9 mouse cellular contexts compared by ENCODE assay signal in genomic region chr9:27289543-27290308, GRCm38 (mm10). TPM values are rescaled to one million over a fixed set of nuclear protein-coding genes. Genes with fewer than 3 reads are reported as not detected.
DNase-seq lines count a peak whose midpoint lies in the region; ATAC-seq and TF ChIP-seq lines count a peak whose summit lies in the region.
"Had no signal": no experiment of that assay in that cellular context is flagged by ENCODE, and none has a peak within 500 bp of the region (broad histone marks: within the 10 kb centered on the region; RNA-seq: fewer than 3 reads in every experiment).

No protein-coding gene starts in this region.

- 19% methylated on average over 7 of the region's 7 CpGs for WGBS in kidney, postnatal 0 days
- WGBS in kidney, embryonic 15.5 days: 35% methylated on average over 7 of the region's 7 CpGs
- WGBS in forebrain, embryonic 11.5 days: 51% methylated on average over 7 of the region's 7 CpGs
- 32% methylated on average over 7 of the region's 7 CpGs for WGBS in hindbrain, embryonic 11.5 days
- 31% methylated on average over 7 of the region's 7 CpGs for WGBS in midbrain, embryonic 16.5 days

- no peaks in the 10 kb centered on the region for H3K9me3 ChIP-seq in kidney, postnatal 0 days (replicated peaks; ENCODE audit: low read length)
- no peaks in the 10 kb centered on the region for H3K9me3 ChIP-seq in kidney, embryonic 15.5 days (replicated peaks)
- no peaks in the 10 kb centered on the region for H3K9me3 ChIP-seq in forebrain, embryonic 11.5 days (ENCODE audit: control insufficient read depth, low read length)
- H3K9me3 ChIP-seq in hindbrain, embryonic 11.5 days (ENCODE audit: control insufficient read depth, low read length): no peaks in the 10 kb centered on the region
- no peaks in the 10 kb centered on the region for H3K9me3 ChIP-seq in midbrain, embryonic 16.5 days (replicated peaks; ENCODE audit: control insufficient read depth, low read length, poor library complexity, severe bottlenecking)

- peak; percentile 54 for DNase-seq in kidney, postnatal 0 days (ENCODE audit: low spot score)
- no peak for DNase-seq in forebrain, embryonic 11.5 days (ENCODE audit: low spot score)
- DNase-seq in hindbrain, embryonic 11.5 days (ENCODE audit: low spot score): peak; percentile 44
- DNase-seq in gastrocnemius, postnatal 36 days: no peak
- no peak for DNase-seq in gastrocnemius, adult 2 months
- DNase-seq in urinary bladder, adult 2 months (ENCODE audit: low spot score): no peak
- DNase-seq: thymus, postnatal 4 days had no signal

- TF ChIP-seq CTCF in kidney, postnatal 0 days (IDR thresholded peaks at IDR 0.05; ENCODE audit: low read depth): no peak
- no peak for TF ChIP-seq CTCF in gastrocnemius, adult 2 months (IDR thresholded peaks at IDR 0.05)

- H3K27me3 ChIP-seq in kidney, postnatal 0 days (ENCODE audit: insufficient read depth, low read length): no peaks in the 10 kb centered on the region
- peaks cover 4% of the 10 kb centered on the region for H3K27me3 ChIP-seq in kidney, embryonic 15.5 days
- no peaks in the 10 kb centered on the region for H3K27me3 ChIP-seq in forebrain, embryonic 11.5 days (ENCODE audit: control insufficient read depth, insufficient read depth, low read length)
- no peaks in the 10 kb centered on the region for H3K27me3 ChIP-seq in hindbrain, embryonic 11.5 days (ENCODE audit: control insufficient read depth, insufficient read depth, low read length)
- H3K27me3 ChIP-seq in midbrain, embryonic 16.5 days (ENCODE audit: control insufficient read depth, insufficient read depth, low read depth, low read length): peaks cover 5% of the 10 kb centered on the region

- H3K27ac ChIP-seq in kidney, postnatal 0 days: no peak overlapping the region
- no peak overlapping the region for H3K27ac ChIP-seq in kidney, embryonic 15.5 days
- H3K27ac ChIP-seq in forebrain, embryonic 11.5 days (ENCODE audit: low read depth, low read length): peak overlapping the region; percentile 46; the same call in 1 of the 2 replicates
- 0 out of 2 replicates have a peak overlapping the region, but pooled peaks have one; percentile 8 for H3K27ac ChIP-seq in hindbrain, embryonic 11.5 days (ENCODE audit: low read depth, low read length)
- H3K27ac ChIP-seq in midbrain, embryonic 16.5 days (ENCODE audit: low read length): no peak overlapping the region
- no peak overlapping the region for H3K27ac ChIP-seq in gastrocnemius, adult 2 months

- no peak overlapping the region for H3K4me3 ChIP-seq in kidney, postnatal 0 days (replicated peaks; ENCODE audit: low read depth, low read length)
- no peak overlapping the region for H3K4me3 ChIP-seq in kidney, embryonic 15.5 days (replicated peaks)
- H3K4me3 ChIP-seq in forebrain, embryonic 11.5 days (ENCODE audit: low read depth, low read length): no peak overlapping the region
- H3K4me3 ChIP-seq in hindbrain, embryonic 11.5 days (ENCODE audit: low read depth, low read length): no peak overlapping the region
- no peak overlapping the region for H3K4me3 ChIP-seq in midbrain, embryonic 16.5 days (ENCODE audit: low read depth, low read length)
- no peak overlapping the region for H3K4me3 ChIP-seq in gastrocnemius, adult 2 months

- H3K4me1 ChIP-seq in kidney, postnatal 0 days (replicated peaks; ENCODE audit: insufficient read depth, low read length): no peaks in the 10 kb centered on the region
- peaks cover 9% of the 10 kb centered on the region for H3K4me1 ChIP-seq in kidney, embryonic 15.5 days
- peaks cover 6% of the 10 kb centered on the region; the same call in 1 of the 2 replicates for H3K4me1 ChIP-seq in forebrain, embryonic 11.5 days (replicated peaks; ENCODE audit: control insufficient read depth, insufficient read depth, low read length)
- H3K4me1 ChIP-seq in hindbrain, embryonic 11.5 days (replicated peaks; ENCODE audit: control insufficient read depth, insufficient read depth, low read length): peaks cover 4% of the 10 kb centered on the region
- 0 out of 2 replicates have a peak, but pooled peaks cover 2% of the 10 kb centered on the region for H3K4me1 ChIP-seq in midbrain, embryonic 16.5 days (ENCODE audit: control insufficient read depth, insufficient read depth, low read length)

- H3K36me3 ChIP-seq in kidney, postnatal 0 days (ENCODE audit: insufficient read depth, low read length): no peaks in the 10 kb centered on the region
- no peaks in the 10 kb centered on the region for H3K36me3 ChIP-seq in kidney, embryonic 15.5 days
- H3K36me3 ChIP-seq in forebrain, embryonic 11.5 days (ENCODE audit: control insufficient read depth, insufficient read depth, low read length): no peaks in the 10 kb centered on the region
- H3K36me3 ChIP-seq in hindbrain, embryonic 11.5 days (ENCODE audit: control insufficient read depth, insufficient read depth, low read length): no peaks in the 10 kb centered on the region
- no peaks in the 10 kb centered on the region for H3K36me3 ChIP-seq in midbrain, embryonic 16.5 days (ENCODE audit: control insufficient read depth, insufficient read depth, low read length)

- H3K9ac ChIP-seq in kidney, postnatal 0 days (ENCODE audit: low read depth, low read length): no peak overlapping the region
- H3K9ac ChIP-seq in kidney, embryonic 15.5 days: no peak overlapping the region
- H3K9ac ChIP-seq in forebrain, embryonic 11.5 days (ENCODE audit: low read length): no peak overlapping the region
- H3K9ac ChIP-seq in hindbrain, embryonic 11.5 days (ENCODE audit: low read depth, low read length): no peak overlapping the region
- H3K9ac ChIP-seq in midbrain, embryonic 16.5 days (ENCODE audit: low read depth, low read length): no peak overlapping the region

- ATAC-seq in kidney, postnatal 0 days (replicated peaks; ENCODE audit: low FRiP score, low read depth): 0 out of 2 replicates have a peak, but pooled peaks have one; percentile 43
- no peak for ATAC-seq in kidney, embryonic 15.5 days (replicated peaks; ENCODE audit: low FRiP score)
- peak; percentile 27 for ATAC-seq in forebrain, embryonic 11.5 days (replicated peaks; ENCODE audit: low FRiP score)
- peak; percentile 57 for ATAC-seq in hindbrain, embryonic 11.5 days (ENCODE audit: low FRiP score)
- peak; percentile 57; the same call in 1 of the 2 replicates for ATAC-seq in midbrain, embryonic 16.5 days

- H3K4me2 ChIP-seq in kidney, postnatal 0 days (ENCODE audit: low read length): no peak overlapping the region
- no peak overlapping the region for H3K4me2 ChIP-seq in kidney, embryonic 15.5 days
- no peak overlapping the region for H3K4me2 ChIP-seq in forebrain, embryonic 11.5 days (ENCODE audit: low read depth, low read length, severe bottlenecking)
- no peak overlapping the region for H3K4me2 ChIP-seq in hindbrain, embryonic 11.5 days (replicated peaks; ENCODE audit: low read depth, low read length)
- no peak overlapping the region for H3K4me2 ChIP-seq in midbrain, embryonic 16.5 days (ENCODE audit: low read length)

- intact Hi-C loops in gastrocnemius, postnatal 36 days (cut with DNase I): loop anchor here (5.0 kb wide), 1 partner anchor 112 kb away; no protein-coding TSS in a partner anchor
- intact Hi-C loops in gastrocnemius, adult 2 months (cut with DNase I): loop anchor here (5.0 kb wide), 1 partner anchor 182 kb away; no protein-coding TSS in a partner anchor

RNA-seq across cellular contexts. Expression of gene Igsf9b, which starts 9.3 kb away (rescaled TPM):
- 1.0 and 1.4 TPM in 2 replicates for polyA plus RNA-seq in kidney, postnatal 0 days (2015; fragmentation: Nextera tagmentation; extraction: Ambion mirVana)
- polyA plus RNA-seq in kidney, embryonic 15.5 days (2015; fragmentation: Nextera tagmentation; extraction: Ambion mirVana): 2.5 and 2.7 TPM in 2 replicates
- 8.4 and 8.8 TPM in 2 replicates for polyA plus RNA-seq in forebrain, embryonic 11.5 days (2014; fragmentation: Nextera tagmentation; extraction: Ambion mirVana)
- polyA plus RNA-seq in hindbrain, embryonic 11.5 days (2014; fragmentation: Nextera tagmentation; extraction: Ambion mirVana): 5.7 and 6.6 TPM in 2 replicates
- polyA plus RNA-seq in midbrain, embryonic 16.5 days (2015; fragmentation: Nextera tagmentation; extraction: Ambion mirVana): 21.9 and 22.8 TPM in 2 replicates
- total RNA-seq in gastrocnemius, postnatal 36 days (2021): 1 to 10 TPM; 2.1 to 2.7 TPM
- 1 to 10 TPM; 4.0 to 4.3 TPM for total RNA-seq in gastrocnemius, adult 2 months (2021)
- polyA plus RNA-seq in urinary bladder, adult 2 months (2012; rRNA removed): 6.3 and 7.7 TPM in 2 replicates

Comparison
In these comparisons a context has a peak if more than half of its experiments do, and no peak if none do; other contexts are left out.
1. DNase-seq: peak in kidney, postnatal 0 days (single experiment) and hindbrain, embryonic 11.5 days (single experiment); none in forebrain, embryonic 11.5 days (single experiment), gastrocnemius, postnatal 36 days (0 of 2), gastrocnemius, adult 2 months (single experiment) and urinary bladder, adult 2 months (single experiment).
2. H3K27ac ChIP-seq: peak in forebrain, embryonic 11.5 days (single experiment) and hindbrain, embryonic 11.5 days (single experiment); none in kidney, postnatal 0 days (single experiment), kidney, embryonic 15.5 days (single experiment), midbrain, embryonic 16.5 days (single experiment) and gastrocnemius, adult 2 months (single experiment).